Mouse (Mus musculus): ENCODE results near the gene Dbp. TPM values are rescaled to one million over a fixed set of nuclear protein-coding genes. Genes with fewer than 3 reads are reported as not detected.
A peak's percentile ranks its signal among the peaks of the same experiment; 100 is the strongest.

Gene Dbp
- total and polyA plus RNA-seq, 3 experiments, result 22.5 to 24.4 TPM; not detected in 1

DNA sequence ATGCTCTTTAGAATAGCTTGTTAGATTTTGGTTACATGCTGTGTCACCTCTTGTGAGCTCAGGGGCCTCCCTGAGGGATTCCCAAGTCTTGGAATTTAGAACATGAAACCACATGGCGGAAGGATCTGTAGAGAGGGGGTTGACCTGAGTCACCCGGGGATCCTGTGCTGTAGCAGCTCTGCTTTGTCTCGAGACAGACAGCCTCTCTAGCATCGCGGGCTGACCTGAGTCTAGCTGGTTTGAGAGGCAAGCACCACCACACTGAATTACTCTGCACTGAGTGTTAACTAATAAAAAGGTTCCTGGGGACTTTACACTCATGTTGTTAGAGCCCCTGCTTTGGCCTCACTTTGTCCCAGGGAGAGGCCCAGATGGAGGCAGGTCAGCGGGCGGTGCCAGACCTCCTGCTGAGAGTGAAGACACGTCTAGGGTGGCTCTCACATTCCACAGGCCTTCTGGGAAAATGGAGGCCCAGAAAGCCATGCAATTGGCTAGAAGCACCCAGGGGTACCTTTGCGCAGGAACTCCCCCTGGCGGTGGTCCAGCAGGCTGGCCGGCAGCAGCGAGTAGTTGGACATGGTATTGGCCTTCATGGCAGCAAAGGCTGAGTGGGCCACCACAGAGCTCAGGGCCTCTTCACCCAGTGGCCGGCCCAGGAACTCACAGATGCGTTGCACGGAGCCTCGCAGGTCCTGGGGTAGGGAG is 26.0 kb downstream of the Dbp start:
- DNase-seq (ENCODE audit: low read depth, low spot score), result peak; percentile 63
- H3K36me3 ChIP-seq (ENCODE audit: control insufficient read depth in 1 of 2, insufficient read depth in 2 of 2, low read length in 2 of 2), result no peaks in the 10 kb centered on the region
- H3K79me2 ChIP-seq (ENCODE audit: control insufficient read depth, insufficient read depth, low read length, poor library complexity), result no peaks in the 10 kb centered on the region
- no peaks in the 10 kb centered on the region for H3K4me1 ChIP-seq (ENCODE audit: control insufficient read depth in 1 of 2, insufficient read depth in 2 of 2, low read length in 2 of 2)
- no peaks in the 10 kb centered on the region for H3K27me3 ChIP-seq (ENCODE audit: control insufficient read depth in 1 of 2, insufficient read depth in 2 of 2, low read length in 2 of 2)
- H3K9ac ChIP-seq (ENCODE audit: control insufficient read depth, low read depth, low read length, poor library complexity, severe bottlenecking), result no peak overlapping the region
- TF ChIP-seq MXI1 (IDR thresholded peaks at IDR 0.05; ENCODE audit: low read depth, low read length) (no peak), SMC3 (IDR thresholded peaks at IDR 0.05; ENCODE audit: low read depth, low read length) (peak; percentile 50), RAD21 (IDR thresholded peaks at IDR 0.05; ENCODE audit: low read depth, low read length) (peak; percentile 17), MYC (IDR thresholded peaks at IDR 0.05; ENCODE audit: low read depth, low read length) (no peak), CTCF (IDR thresholded peaks at IDR 0.05 in 2 of 3, conservative IDR thresholded peaks at IDR 0.05 in 1 of 3; ENCODE audit: control insufficient read depth in 1 of 3, insufficient read depth in 1 of 3, low read depth in 2 of 3, low read length in 3 of 3, poor library complexity in 1 of 3, severe bottlenecking in 1 of 3) (peak; percentile 58 to 75 (median 61)), ZC3H11A (IDR thresholded peaks at IDR 0.05; ENCODE audit: low read depth, low read length) (0 out of 2 replicates have a peak, but pooled peaks have one; percentile 7), TCF12 (IDR thresholded peaks at IDR 0.05; ENCODE audit: low read depth, low read length) (no peak)
- H3K4me3 ChIP-seq (ENCODE audit: control insufficient read depth in 1 of 2, insufficient read depth in 1 of 2, low read depth in 2 of 2, low read length in 2 of 2), result no peak overlapping the region
- no peaks in the 10 kb centered on the region for H3K9me3 ChIP-seq (replicated peaks; ENCODE audit: insufficient read depth, low read length)
- no peak overlapping the region for H3K27ac ChIP-seq (ENCODE audit: control insufficient read depth, low read depth, low read length)

DNA sequence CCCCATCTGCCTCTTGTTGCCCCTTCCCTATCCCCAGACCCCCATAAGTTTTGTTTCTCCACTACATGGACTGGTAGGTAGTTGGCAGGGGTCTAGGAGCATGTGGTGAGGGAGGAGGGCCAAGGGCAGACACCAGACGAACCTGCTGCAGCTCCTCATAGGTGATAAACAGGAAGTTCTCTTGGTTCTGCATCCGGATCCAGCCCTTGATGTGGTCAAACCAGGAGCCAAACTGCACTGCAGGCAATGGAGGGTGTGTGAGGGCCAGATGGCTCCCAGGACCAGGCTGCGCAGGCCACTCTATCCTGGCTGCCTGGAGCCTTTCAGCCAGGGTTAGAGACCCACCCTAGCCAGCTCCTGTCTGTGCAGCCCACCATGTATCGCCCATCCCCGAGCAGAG is 28.6 kb downstream of the Dbp start:
- Histone ChIP-seq H3K4me3 (ENCODE audit: control insufficient read depth in 1 of 2, insufficient read depth in 1 of 2, low read depth in 2 of 2, low read length in 2 of 2) (no peak overlapping the region), H3K27ac (ENCODE audit: control insufficient read depth, low read depth, low read length) (no peak overlapping the region), H3K79me2 (ENCODE audit: control insufficient read depth, insufficient read depth, low read length, poor library complexity) (no peaks in the 10 kb centered on the region), H3K9me3 (replicated peaks; ENCODE audit: insufficient read depth, low read length) (no peaks in the 10 kb centered on the region), H3K4me1 (ENCODE audit: control insufficient read depth in 1 of 2, insufficient read depth in 2 of 2, low read length in 2 of 2) (no peaks in the 10 kb centered on the region), H3K36me3 (ENCODE audit: control insufficient read depth in 1 of 2, insufficient read depth in 2 of 2, low read length in 2 of 2) (no peaks in the 10 kb centered on the region), H3K9ac (ENCODE audit: control insufficient read depth, low read depth, low read length, poor library complexity, severe bottlenecking) (no peak overlapping the region), H3K27me3 (ENCODE audit: control insufficient read depth in 1 of 2, insufficient read depth in 2 of 2, low read length in 2 of 2) (no peaks in the 10 kb centered on the region)
- no peak for TF ChIP-seq UBTF (IDR thresholded peaks at IDR 0.05; ENCODE audit: borderline replicate concordance, insufficient read depth, low read depth, low read length)
- TF ChIP-seq MYC (IDR thresholded peaks at IDR 0.05; ENCODE audit: low read depth, low read length), result no peak
- no peak for TF ChIP-seq MEF2A (IDR thresholded peaks at IDR 0.05; ENCODE audit: extremely low read depth, insufficient replicate concordance, low read depth, low read length, poor library complexity, severe bottlenecking)
- no peak for TF ChIP-seq TCF12 (IDR thresholded peaks at IDR 0.05; ENCODE audit: low read depth, low read length)
- no peak for TF ChIP-seq USF1 (IDR thresholded peaks at IDR 0.05; ENCODE audit: low read depth, low read length)
- TF ChIP-seq KAT2A (conservative IDR thresholded peaks at IDR 0.05; ENCODE audit: low read depth, low read length), result no peak
- no peak for TF ChIP-seq ZNF384 (IDR thresholded peaks at IDR 0.05; ENCODE audit: low read depth, low read length)
- no peak for TF ChIP-seq MAFK (IDR thresholded peaks at IDR 0.05; ENCODE audit: borderline replicate concordance, low read depth, low read length)
- no peak for TF ChIP-seq ZKSCAN1 (IDR thresholded peaks at IDR 0.05; ENCODE audit: low read depth, low read length)
- TF ChIP-seq MAX (IDR thresholded peaks at IDR 0.05; ENCODE audit: low read length), result no peak
- no peak for TF ChIP-seq USF2 (IDR thresholded peaks at IDR 0.05; ENCODE audit: borderline replicate concordance in 1 of 2, insufficient read depth in 1 of 2, low read depth in 1 of 2, low read length in 2 of 2)
- no peak for TF ChIP-seq JUND (IDR thresholded peaks at IDR 0.05; ENCODE audit: low read depth, low read length)
- TF ChIP-seq BHLHE40 (IDR thresholded peaks at IDR 0.05; ENCODE audit: borderline replicate concordance, low read depth, low read length), result no peak
- no peak for DNase-seq (ENCODE audit: low read depth, low spot score)
